Mouse (Mus musculus) ES-Bruce4 (cell line): Measurements from ENCODE around the gene Ube2z. TPM values are rescaled to one million over a fixed set of nuclear protein-coding genes. Genes with fewer than 3 reads are reported as not detected.

Experiments used
- H3K27ac ChIP-seq: 2 replicates; pipeline ENCODE4 v1.5.1; 2012; ENCODE audit warnings: low read length, inconsistent platforms; ENCODE audit not compliant: insufficient read depth
- H3K27me3 ChIP-seq: 2 replicates; pipeline ENCODE4 v1.6.1; 2012; ENCODE audit warnings: mild to moderate bottlenecking, low read length, inconsistent platforms; ENCODE audit not compliant: control insufficient read depth, poor library complexity, insufficient read depth, severe bottlenecking
- H3K36me3 ChIP-seq: 2 replicates; pipeline ENCODE4 v1.6.1; 2012; ENCODE audit warnings: inconsistent platforms, mild to moderate bottlenecking, low read length, moderate library complexity; ENCODE audit not compliant: control insufficient read depth, poor library complexity, insufficient read depth, severe bottlenecking
- H3K4me1 ChIP-seq: one replicate; pipeline ENCODE4 v1.8.1; 2011; ENCODE audit warnings: low read length; ENCODE audit not compliant: control insufficient read depth, insufficient read depth
- H3K4me3 ChIP-seq: 2 replicates; pipeline ENCODE4 v1.5.1; 2011; ENCODE audit warnings: low read depth, mild to moderate bottlenecking, low read length
- H3K9ac ChIP-seq: 2 replicates; pipeline ENCODE4 v1.6.1; 2012; ENCODE audit warnings: low read depth, mild to moderate bottlenecking, inconsistent platforms; ENCODE audit not compliant: poor library complexity, severe bottlenecking
- H3K9me3 ChIP-seq: replicated peaks from 2 replicates; pipeline ENCODE4 v1.6.1; 2012; ENCODE audit warnings: mild to moderate bottlenecking, low read length, inconsistent platforms; ENCODE audit not compliant: control insufficient read depth, poor library complexity, insufficient read depth, severe bottlenecking
- CTCF ChIP-seq: IDR thresholded peaks from one replicate; pipeline ENCODE4 v1.8.1; 2011; ENCODE audit warnings: low read depth, low read length
- EP300 ChIP-seq: IDR thresholded peaks from 2 replicates; pipeline ENCODE4 v1.6.1; 2011; ENCODE audit warnings: low read depth, low read length; ENCODE audit not compliant: insufficient read depth
- POLR2A ChIP-seq: IDR thresholded peaks from one replicate; pipeline ENCODE4 v1.8.1; 2011; ENCODE audit warnings: low read length; ENCODE audit not compliant: insufficient read depth
- polyA plus RNA-seq: library from polyadenylated mRNA; stranded (reverse); fragments of >200 nt; gene quantifications from 2 replicates; pipeline ENCODE4 v1.2.4, GENCODE M21; 2011; ENCODE audit warnings: low read depth; ENCODE audit not compliant: missing spikeins, insufficient read depth, insufficient read length

Gene Ube2z
- polyA plus RNA-seq, 1 experiment: 86.6 TPM

DNA sequence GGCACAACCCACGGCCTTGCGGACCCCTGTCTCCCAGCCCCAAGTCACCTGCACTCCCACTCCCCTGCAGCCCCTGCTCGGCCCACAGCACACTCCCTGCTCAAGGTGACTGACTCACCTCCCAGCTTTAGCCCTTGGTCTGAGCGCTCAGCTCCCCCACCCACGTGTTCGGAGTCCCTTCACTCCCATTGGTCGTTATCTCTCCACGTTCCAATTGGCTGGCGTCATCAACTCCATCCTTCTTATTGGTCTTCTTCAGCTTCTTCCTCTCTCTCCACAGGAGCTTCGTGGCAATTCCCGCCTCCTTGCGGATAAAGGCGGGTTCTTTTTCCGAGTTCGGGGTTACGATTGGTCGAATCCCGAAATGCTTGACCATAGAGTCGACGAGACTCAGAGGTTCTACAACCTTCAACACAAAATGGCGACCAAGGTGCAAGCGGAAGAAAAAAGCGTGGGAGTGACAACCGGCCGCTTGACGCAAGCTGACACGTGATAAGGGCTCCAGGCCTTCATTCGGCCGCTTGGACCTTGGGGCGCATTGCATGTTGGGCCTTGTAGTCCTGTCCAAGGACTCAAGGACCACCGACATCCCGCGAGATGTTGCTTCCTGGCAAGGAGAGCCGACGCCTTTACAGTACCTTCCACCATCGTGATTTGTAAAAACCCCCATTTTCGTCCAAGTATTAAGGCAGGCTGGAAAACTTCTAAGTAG lies 10.5 kb upstream of the Ube2z start, which contains the start of gene Atp5g1:
Atp5g1 (minus strand) TSS at position 162 of the 712 bp plus-strand sequence.
- no peaks in the 10 kb centered on the region for H3K4me1 ChIP-seq
- H3K36me3 ChIP-seq: peaks cover 13% of the 10 kb centered on the region
- H3K27ac ChIP-seq: peak within 1 kb of the TSS; percentile 90

DNA sequence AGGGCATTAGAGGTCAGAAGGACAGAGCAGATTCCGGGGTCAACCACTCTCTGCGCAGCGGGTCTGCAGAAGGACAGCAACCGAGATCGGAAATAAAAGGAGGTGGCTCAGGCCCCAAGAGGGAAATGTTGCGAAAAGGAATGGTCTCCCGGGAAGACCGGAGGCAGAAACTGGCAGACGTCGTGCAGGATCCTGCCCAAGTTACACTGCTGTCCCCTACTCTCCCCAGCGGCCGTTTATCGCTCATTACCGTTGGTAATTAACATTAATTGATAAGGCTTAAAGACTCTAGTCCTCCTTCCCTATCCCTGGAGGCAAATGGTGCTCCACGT lies 10.0 kb upstream of the Ube2z start:
- Histone ChIP-seq H3K27ac (peak overlapping the region; percentile 38), H3K4me3 (peak overlapping the region; percentile 87), H3K4me1 (no peaks in the 10 kb centered on the region), H3K36me3 (peaks cover 16% of the 10 kb centered on the region), H3K9me3 (no peaks in the 10 kb centered on the region), H3K27me3 (no peaks in the 10 kb centered on the region), H3K9ac (peak overlapping the region; percentile 90)
- TF ChIP-seq POLR2A (no peak), CTCF (no peak), EP300 (no peak)

More for the DNA sequence above, 10.5 kb upstream of the Ube2z start, which contains the start of gene Atp5g1:
- no peaks in the 10 kb centered on the region for H3K9me3 ChIP-seq
- TF ChIP-seq CTCF (no peak), POLR2A (peak; percentile 97), EP300 (no peak)
- H3K27me3 ChIP-seq: no peaks in the 10 kb centered on the region
- H3K9ac ChIP-seq: peak within 1 kb of the TSS; percentile 90
- H3K4me3 ChIP-seq: peak within 1 kb of the TSS; percentile 87

DNA sequence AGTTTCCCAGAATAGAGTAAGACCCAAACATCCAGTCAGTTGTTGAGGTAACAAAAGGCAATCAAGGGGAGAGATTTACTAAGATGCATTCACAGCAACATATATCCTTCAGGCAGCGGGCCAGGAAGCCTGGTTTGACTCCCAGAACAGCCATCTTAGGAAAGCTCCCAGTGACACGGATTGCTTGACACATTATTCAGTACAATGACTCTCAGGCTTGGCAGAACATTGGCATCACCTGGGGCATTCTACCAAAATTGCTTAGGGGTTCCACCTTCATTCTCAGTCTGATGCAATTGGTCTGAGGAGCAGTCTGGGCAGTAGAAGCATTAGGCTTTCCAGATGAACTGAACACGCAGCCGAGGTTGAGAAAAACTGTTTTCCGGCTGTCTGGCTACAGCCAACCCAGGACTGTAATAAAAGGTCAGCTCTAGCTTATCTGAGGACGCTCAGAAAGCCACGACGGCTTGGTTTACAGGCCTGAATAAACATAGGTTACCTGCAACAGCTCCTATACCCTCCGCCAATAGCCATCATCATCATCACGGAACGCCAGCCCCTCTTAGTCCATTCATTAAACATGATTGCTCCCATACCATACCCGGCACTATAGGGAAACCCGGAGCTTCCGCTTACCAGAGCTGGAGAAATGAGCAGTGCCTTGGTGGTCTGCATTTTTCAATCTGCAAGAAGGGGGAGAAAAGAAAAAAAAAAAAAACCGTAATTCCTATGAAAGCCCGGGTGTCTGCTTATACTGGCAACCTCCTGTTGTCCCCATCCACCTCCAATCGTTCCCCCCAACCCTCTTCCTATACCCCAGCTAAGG lies 9.4 kb upstream of the Ube2z start:
- H3K27ac ChIP-seq: peak overlapping the region; percentile 38
- H3K9me3 ChIP-seq: no peaks in the 10 kb centered on the region

DNA sequence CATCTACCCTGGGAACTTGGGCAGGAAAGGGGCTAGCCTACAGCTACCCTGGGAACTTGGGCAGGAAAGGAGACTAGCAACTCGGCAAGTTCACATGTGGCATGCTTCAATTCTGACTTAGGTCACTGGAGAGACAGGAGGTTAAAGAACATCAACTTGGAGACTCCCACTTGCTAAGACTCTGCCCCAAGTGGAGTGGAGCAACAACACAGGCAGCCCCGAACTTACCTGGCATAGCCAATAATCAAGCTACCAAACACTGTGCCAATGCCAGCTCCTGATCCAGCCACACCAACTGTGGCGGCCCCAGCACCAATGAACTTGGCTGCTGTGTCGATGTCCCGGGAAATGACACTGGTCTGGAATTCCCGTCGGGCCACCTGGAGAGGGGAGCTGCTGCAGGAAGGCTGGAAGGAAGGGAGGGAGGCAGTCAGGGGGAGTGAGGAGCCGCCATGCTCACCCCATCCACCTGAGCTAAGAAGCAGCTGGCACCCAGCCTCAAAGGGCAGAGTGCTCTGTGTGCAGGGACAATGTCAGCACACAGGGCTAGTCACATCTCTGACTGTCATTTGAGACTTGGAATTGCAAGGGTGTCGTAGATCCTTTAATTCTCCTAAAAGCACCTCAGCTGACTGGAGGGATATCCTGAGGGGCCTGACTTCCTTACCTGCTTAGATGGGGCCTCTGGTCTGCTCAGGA lies 8.3 kb upstream of the Ube2z start:
- Histone ChIP-seq H3K36me3 (peaks cover 16% of the 10 kb centered on the region), H3K4me3 (no peak overlapping the region), H3K9me3 (no peaks in the 10 kb centered on the region), H3K4me1 (no peaks in the 10 kb centered on the region), H3K27me3 (no peaks in the 10 kb centered on the region), H3K9ac (peak overlapping the region; percentile 90), H3K27ac (no peak overlapping the region)
- no peak for TF ChIP-seq POLR2A
- no peak for TF ChIP-seq CTCF
- TF ChIP-seq EP300: no peak

More for the DNA sequence above, 9.4 kb upstream of the Ube2z start:
- Histone ChIP-seq H3K36me3 (peaks cover 16% of the 10 kb centered on the region), H3K9ac (peak overlapping the region; percentile 90), H3K27me3 (no peaks in the 10 kb centered on the region), H3K4me1 (no peaks in the 10 kb centered on the region), H3K4me3 (peak overlapping the region; percentile 87)
- TF ChIP-seq CTCF (no peak), POLR2A (no peak), EP300 (no peak)

DNA sequence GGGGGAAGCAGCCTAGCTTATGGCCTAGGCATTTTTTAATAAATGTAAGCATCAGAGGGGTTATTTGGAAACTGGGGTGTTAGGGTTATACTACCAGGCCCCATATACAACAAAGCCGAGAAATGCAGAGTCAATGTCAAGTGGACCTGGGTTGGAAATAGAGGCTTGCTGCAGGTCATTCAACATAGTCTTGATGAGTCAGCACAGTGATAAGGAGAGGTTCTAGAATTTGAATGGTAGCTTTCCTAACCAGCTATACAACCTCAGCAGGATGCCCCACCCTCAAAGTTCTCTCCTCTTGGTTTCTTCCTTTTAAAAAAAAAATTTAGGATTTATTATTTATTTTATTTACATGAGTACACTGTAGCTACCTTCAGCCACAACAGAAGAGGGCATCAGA lies 5.8 kb upstream of the Ube2z start:
- TF ChIP-seq EP300: no peak
- TF ChIP-seq POLR2A: no peak
- TF ChIP-seq CTCF: no peak
- Histone ChIP-seq H3K4me3 (no peak overlapping the region), H3K27ac (no peak overlapping the region), H3K36me3 (peaks cover 16% of the 10 kb centered on the region), H3K27me3 (no peaks in the 10 kb centered on the region), H3K9ac (no peak overlapping the region), H3K9me3 (no peaks in the 10 kb centered on the region), H3K4me1 (no peaks in the 10 kb centered on the region)
